Mouse (Mus musculus) spleen, adult 2 months (tissue): ENCODE results near the gene Gm4969. TPM values are rescaled to one million over a fixed set of nuclear protein-coding genes. Genes with fewer than 3 reads are reported as not detected.

Experiments
- DNase-seq, 2 experiments: peaks; one replicate each; pipeline versions ENCODE4 v3.0.0 to v3.0.0-alpha.2; 2012 to 2021; ENCODE audit warnings: low spot score in 2 of 2, low read depth in 1 of 2
- H3K27ac ChIP-seq: fragments of 200-500 bp; 2 replicates; pipeline ENCODE4 v1.5.1; 2012; ENCODE audit warnings: low read length, inconsistent platforms; ENCODE audit not compliant: insufficient read depth
- H3K27me3 ChIP-seq: fragments of 200-500 bp; 2 replicates; pipeline ENCODE4 v1.6.1; 2012; ENCODE audit warnings: mild to moderate bottlenecking, moderate library complexity, low read length, inconsistent platforms; ENCODE audit not compliant: control insufficient read depth, insufficient read depth
- H3K36me3 ChIP-seq: fragments of 200-500 bp; 2 replicates; pipeline ENCODE4 v1.6.1; 2012; ENCODE audit warnings: mild to moderate bottlenecking, low read length, inconsistent platforms; ENCODE audit not compliant: control insufficient read depth, insufficient read depth
- H3K4me1 ChIP-seq: fragments of 200-500 bp; 2 replicates; pipeline ENCODE4 v1.6.1; 2011; ENCODE audit warnings: inconsistent platforms; ENCODE audit not compliant: control insufficient read depth, insufficient read depth, insufficient read length
- H3K4me3 ChIP-seq: fragments of 200-500 bp; 2 replicates; pipeline ENCODE4 v1.5.1; 2011; ENCODE audit warnings: mild to moderate bottlenecking, inconsistent platforms; ENCODE audit not compliant: insufficient read depth, insufficient read length; ENCODE audit errors: extremely low read depth
- CTCF ChIP-seq: fragments of 200-500 bp; IDR thresholded peaks from 2 replicates; pipeline ENCODE4 v1.5.1; 2011; ENCODE audit warnings: mild to moderate bottlenecking, inconsistent platforms; ENCODE audit not compliant: insufficient read depth, insufficient read length, insufficient replicate concordance; ENCODE audit errors: extremely low read depth
- POLR2A ChIP-seq: fragments of 200-500 bp; IDR thresholded peaks from 2 replicates; pipeline ENCODE4 v1.6.1; 2011; ENCODE audit warnings: low read depth, low read length, inconsistent platforms
- WGBS: fragments of 180-500 bp; shearing (Covaris S2); methylation state at CpG from one replicate; pipeline ENCODE4 v1.1.7; 2018; 5-methylcytosine and 5-hydroxymethylcytosine counted together
- polyA plus RNA-seq: library from polyadenylated mRNA; depleted of rRNA; stranded (reverse); fragments of >200 nt; gene quantifications from 2 replicates; pipeline ENCODE4 v1.2.3, GENCODE M21; 2012

The Gm4969 gene
- polyA plus RNA-seq, 1 experiment, result not detected

DNA sequence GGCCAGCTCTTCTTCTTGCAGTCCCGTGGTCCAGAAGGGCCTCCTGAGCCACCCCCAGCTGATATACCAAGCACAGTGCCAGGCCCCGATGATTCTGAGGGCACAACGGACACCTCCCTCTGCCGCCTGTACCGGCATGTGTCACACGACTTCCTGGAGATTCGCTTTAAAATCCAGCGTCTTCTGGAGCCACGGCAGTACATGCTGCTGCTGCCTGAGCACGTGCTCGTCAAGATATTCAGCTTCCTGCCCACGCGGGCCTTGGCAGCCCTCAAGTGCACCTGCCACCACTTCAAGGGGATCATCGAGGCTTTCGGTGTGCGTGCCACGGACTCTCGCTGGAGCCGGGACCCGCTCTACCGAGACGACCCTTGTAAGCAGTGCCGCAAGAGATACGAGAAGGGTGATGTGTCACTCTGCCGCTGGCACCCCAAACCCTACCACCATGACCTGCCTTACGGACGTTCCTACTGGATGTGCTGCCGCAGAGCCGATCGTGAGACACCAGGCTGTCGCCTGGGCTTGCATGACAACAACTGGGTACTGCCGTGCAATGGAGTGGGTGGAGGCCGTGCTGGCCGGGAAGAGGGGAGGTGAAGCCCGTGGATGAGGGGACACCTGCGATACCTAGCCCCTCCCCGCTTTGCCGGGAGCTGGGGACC, 18.6 kb upstream of the Gm4969 start:
- 90% methylated on average over 38 of the region's 38 CpGs for WGBS
- Histone ChIP-seq H3K36me3 (peaks cover 21% of the 10 kb centered on the region), H3K4me3 (no peak overlapping the region), H3K27ac (no peak overlapping the region), H3K4me1 (peaks cover 2% of the 10 kb centered on the region; the same call in 1 of the 2 replicates), H3K27me3 (no peaks in the 10 kb centered on the region)
- TF ChIP-seq POLR2A (no peak), CTCF (no peak)
- DNase-seq, result no peak

DNA sequence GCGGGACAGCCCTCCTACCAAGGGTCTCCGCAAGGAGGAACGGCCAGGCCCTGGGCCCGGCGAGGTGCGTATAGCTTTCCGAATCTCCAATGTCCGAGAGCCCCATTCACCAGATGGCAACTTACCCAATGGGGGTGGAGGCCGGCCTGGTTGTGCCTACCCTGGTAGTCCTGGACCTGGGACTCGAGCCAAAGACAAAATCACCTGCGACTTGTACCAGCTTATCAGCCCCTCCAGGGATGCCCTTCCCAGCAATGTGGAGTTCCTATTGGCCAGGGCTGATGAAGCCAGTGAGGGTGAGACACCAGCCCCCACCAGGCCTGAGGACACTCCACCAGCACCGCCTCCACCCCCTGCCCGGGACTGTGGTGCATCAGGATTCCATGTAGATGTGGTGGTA, 18.0 kb upstream of the Gm4969 start:
- Histone ChIP-seq H3K27me3 (no peaks in the 10 kb centered on the region), H3K4me1 (peaks cover 5% of the 10 kb centered on the region), H3K4me3 (no peak overlapping the region), H3K36me3 (peaks cover 21% of the 10 kb centered on the region), H3K27ac (no peak overlapping the region)
- DNase-seq, result no peak
- TF ChIP-seq CTCF (no peak), POLR2A (no peak)
- 92% methylated on average over 13 of the region's 13 CpGs for WGBS

DNA sequence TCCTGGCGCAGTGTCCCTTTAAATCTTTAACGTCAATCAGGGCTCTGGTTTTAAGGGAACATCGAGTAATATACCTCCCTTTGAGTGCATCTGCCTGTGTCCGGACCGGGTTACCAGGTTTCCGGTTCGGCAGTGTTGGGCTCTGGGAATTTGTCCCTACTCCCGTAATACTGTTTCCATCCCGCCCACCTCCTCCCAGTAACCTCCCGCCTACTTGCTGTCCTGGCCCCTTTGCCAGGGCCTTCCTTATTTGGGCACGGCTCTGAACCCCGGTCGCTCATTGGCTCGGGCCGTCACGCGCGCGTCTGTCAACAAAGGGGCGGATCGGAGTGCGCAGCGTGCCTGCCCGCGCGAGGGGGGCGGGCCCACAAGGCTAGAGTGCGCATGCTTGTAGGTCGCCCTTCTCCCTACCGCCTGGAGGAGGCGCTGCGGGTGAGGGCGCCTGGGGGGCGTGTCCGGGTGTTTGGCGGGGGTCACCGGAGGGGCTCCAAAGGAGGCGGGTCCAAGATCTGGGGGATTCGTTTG, 13.2 kb upstream of the Gm4969 start:
- 1% methylated on average over 39 of the region's 39 CpGs for WGBS
- DNase-seq, result peak; percentile 77 to 89
- Histone ChIP-seq H3K27me3 (no peaks in the 10 kb centered on the region), H3K36me3 (peaks cover 14% of the 10 kb centered on the region), H3K4me1 (peaks cover 5% of the 10 kb centered on the region), H3K4me3 (peak overlapping the region; percentile 44), H3K27ac (peak overlapping the region; percentile 46; the same call in 1 of the 2 replicates)
- TF ChIP-seq POLR2A, result no peak
- TF ChIP-seq CTCF, result peak; percentile 66

DNA sequence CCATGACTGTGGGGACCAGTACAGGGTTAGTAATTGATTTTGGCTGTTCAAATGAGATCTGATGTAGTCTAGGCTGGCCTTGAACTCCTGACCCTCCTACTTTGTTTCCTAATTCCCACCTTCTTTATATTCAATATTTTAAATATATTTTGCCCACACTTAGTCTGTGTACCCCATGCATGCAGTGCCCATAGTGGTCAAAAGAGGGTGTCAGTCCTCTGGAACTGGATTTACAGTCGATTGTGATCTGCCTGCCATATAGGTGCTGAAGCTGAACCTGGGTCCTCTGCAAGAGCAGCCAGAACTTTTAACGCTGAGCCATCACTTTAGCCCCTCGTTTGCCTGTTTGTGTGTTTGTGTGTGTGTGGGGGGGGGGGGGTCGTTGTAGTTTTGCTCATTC, 12.5 kb upstream of the Gm4969 start:
- 33% methylated on average over 4 of the region's 4 CpGs for WGBS
- peaks cover 8% of the 10 kb centered on the region for H3K36me3 ChIP-seq
- H3K4me1 ChIP-seq, result peaks cover 5% of the 10 kb centered on the region
- DNase-seq, result no peak
- TF ChIP-seq CTCF (no peak), POLR2A (no peak)
- no peak overlapping the region for H3K4me3 ChIP-seq
- no peaks in the 10 kb centered on the region for H3K27me3 ChIP-seq
- H3K27ac ChIP-seq, result 0 out of 2 replicates have a peak overlapping the region, but pooled peaks have one; percentile 4

DNA sequence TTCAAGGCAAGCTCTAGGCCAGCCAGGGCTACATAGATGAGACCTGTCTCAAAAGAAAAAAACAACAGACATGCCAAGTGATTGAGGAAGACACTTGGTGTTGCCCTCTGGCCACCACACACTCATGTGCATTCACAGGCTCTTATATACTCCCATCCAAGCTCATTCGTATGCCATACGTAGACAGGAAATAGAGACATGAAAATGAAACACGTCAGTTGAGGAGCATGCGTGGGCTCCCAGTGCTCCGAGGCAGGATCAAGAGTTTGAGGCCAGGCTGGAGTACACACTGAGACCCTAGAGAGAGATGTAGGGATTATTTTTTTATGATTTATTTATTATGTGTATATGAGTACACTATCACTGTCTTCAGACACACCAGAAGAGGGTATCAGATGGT, 11.2 kb upstream of the Gm4969 start:
- Histone ChIP-seq H3K27ac (no peak overlapping the region), H3K36me3 (peaks cover 4% of the 10 kb centered on the region; the same call in 1 of the 2 replicates), H3K27me3 (no peaks in the 10 kb centered on the region), H3K4me3 (no peak overlapping the region), H3K4me1 (peaks cover 5% of the 10 kb centered on the region)
- 82% methylated on average over 5 of the region's 5 CpGs for WGBS
- no peak for DNase-seq
- TF ChIP-seq CTCF (no peak), POLR2A (no peak)

DNA sequence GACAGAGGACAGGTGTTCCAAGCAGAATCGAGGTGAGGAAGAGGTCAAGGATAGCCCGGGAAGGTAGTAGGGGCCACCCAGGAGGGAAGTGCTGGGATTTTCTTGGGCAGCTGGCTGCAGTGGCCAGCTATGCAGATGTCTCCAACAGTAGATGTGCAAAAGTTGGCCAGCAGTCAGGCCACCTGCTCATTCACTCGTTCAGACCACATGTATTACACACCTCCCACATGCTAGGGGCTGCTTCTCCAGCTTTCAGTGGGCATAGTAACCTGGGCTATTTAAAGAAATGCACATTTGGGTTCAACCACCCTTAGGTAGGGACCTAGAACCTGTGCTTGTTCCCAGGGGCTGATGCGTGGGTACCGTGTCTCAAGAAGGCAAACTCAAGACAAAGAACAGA, 9.6 kb upstream of the Gm4969 start:
- DNase-seq, result no peak
- Histone ChIP-seq H3K4me3 (no peak overlapping the region), H3K27ac (no peak overlapping the region), H3K27me3 (no peaks in the 10 kb centered on the region), H3K36me3 (peaks cover 4% of the 10 kb centered on the region; the same call in 1 of the 2 replicates), H3K4me1 (peaks cover 5% of the 10 kb centered on the region)
- 89% methylated on average over 5 of the region's 5 CpGs for WGBS
- TF ChIP-seq POLR2A, result no peak
- TF ChIP-seq CTCF, result no peak

DNA sequence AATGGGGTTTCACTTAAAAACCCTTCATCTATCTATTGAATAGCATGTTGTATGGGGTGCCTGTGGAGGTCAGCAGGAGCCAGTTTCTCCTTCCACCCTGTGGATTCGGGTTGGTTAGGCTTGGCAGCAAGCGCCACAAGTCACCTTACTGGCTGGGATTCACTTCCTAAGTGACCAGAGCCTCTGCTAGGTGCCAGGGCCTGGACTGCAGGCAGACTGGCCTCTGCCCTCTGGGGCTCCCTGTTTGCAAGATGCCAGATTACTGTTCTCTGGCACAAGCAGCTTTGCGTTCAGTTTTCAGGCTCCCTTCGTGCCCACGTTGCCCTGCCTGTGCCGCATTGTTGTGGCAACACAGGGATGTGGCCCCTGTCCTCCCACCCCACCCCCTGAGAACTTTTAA, 6.5 kb upstream of the Gm4969 start:
- no peaks in the 10 kb centered on the region; the same call in 1 of the 2 replicates for H3K4me1 ChIP-seq
- no peak for TF ChIP-seq CTCF
- no peak for TF ChIP-seq POLR2A
- no peak overlapping the region for H3K27ac ChIP-seq
- no peak overlapping the region for H3K4me3 ChIP-seq
- H3K36me3 ChIP-seq, result peaks cover 4% of the 10 kb centered on the region; the same call in 1 of the 2 replicates
- no peaks in the 10 kb centered on the region for H3K27me3 ChIP-seq
- no peak for DNase-seq
- 93% methylated on average over 6 of the region's 6 CpGs for WGBS
